Mouse (Mus musculus) CH12.LX (cell line): Measurements from ENCODE around the gene Frat1.

Experiments
- CTCF ChIP-seq, 2 experiments: IDR thresholded peaks in 1 of 2; conservative IDR thresholded peaks in 1 of 2; 2 replicates each; pipeline ENCODE4 v1.5.1; 2011 to 2012; ENCODE audit warnings: low read depth in 2 of 2, low read length in 2 of 2, improper control_type of control experiment in 1 of 2, inconsistent platforms in 1 of 2, mild to moderate bottlenecking in 1 of 2, moderate library complexity in 1 of 2
- GABPA ChIP-seq: IDR thresholded peaks from 2 replicates; pipeline ENCODE4 v1.6.1; 2012; ENCODE audit warnings: low read depth, low read length, improper control_type of control experiment, inconsistent platforms; ENCODE audit not compliant: insufficient replicate concordance
- IRF4 ChIP-seq: IDR thresholded peaks from 2 replicates; pipeline ENCODE4 v1.6.1; 2014; ENCODE audit warnings: low read depth, mild to moderate bottlenecking, inconsistent platforms, low read length, improper control_type of control experiment
- MAFK ChIP-seq: IDR thresholded peaks from 2 replicates; pipeline ENCODE4 v1.6.1; 2011; ENCODE audit warnings: low read length, improper control_type of control experiment; ENCODE audit not compliant: insufficient replicate concordance
- MEF2A ChIP-seq: IDR thresholded peaks from 2 replicates; pipeline ENCODE4 v1.6.1; 2014; ENCODE audit warnings: low read depth, mild to moderate bottlenecking, inconsistent platforms, low read length, improper control_type of control experiment, borderline replicate concordance
- NRF1 ChIP-seq: IDR thresholded peaks from 2 replicates; pipeline ENCODE4 v1.6.1; 2014; ENCODE audit warnings: low read depth, mild to moderate bottlenecking, inconsistent platforms, low read length, improper control_type of control experiment, moderate library complexity
- POLR2A ChIP-seq: IDR thresholded peaks from 2 replicates; pipeline ENCODE4 v1.6.1; 2011; ENCODE audit warnings: low read depth, mild to moderate bottlenecking, improper control_type of control experiment, low read length
- RAD21 ChIP-seq: IDR thresholded peaks from 2 replicates; pipeline ENCODE4 v1.6.1; 2011; ENCODE audit warnings: low read depth, mild to moderate bottlenecking, low read length, improper control_type of control experiment, moderate library complexity
- TBP ChIP-seq: conservative IDR thresholded peaks from 2 replicates; pipeline ENCODE4 v1.6.1; 2011; ENCODE audit warnings: low read depth, low read length, improper control_type of control experiment
- USF1 ChIP-seq: IDR thresholded peaks from 2 replicates; pipeline ENCODE4 v1.6.1; 2014; ENCODE audit warnings: low read depth, mild to moderate bottlenecking, inconsistent platforms, low read length, improper control_type of control experiment

GRCm38 (mm10) chr19:41846366-41847090 is 16.8 kb downstream of the Frat1 start:
- TF ChIP-seq IRF4 = no peak
- no peak for TF ChIP-seq MEF2A
- no peak for TF ChIP-seq NRF1
- TF ChIP-seq TBP = no peak
- no peak for TF ChIP-seq RAD21
- no peak for TF ChIP-seq POLR2A
- TF ChIP-seq CTCF (conservative IDR thresholded peaks at IDR 0.05 in 1 of 2, IDR thresholded peaks at IDR 0.05 in 1 of 2; ENCODE audit: low read depth in 2 of 2, low read length in 2 of 2) = no peak
- TF ChIP-seq MAFK = no peak
- TF ChIP-seq GABPA = no peak
- TF ChIP-seq USF1 = no peak
